Mouse (Mus musculus): ENCODE results near the gene Map1b. TPM values are rescaled to one million over a fixed set of nuclear protein-coding genes. Genes with fewer than 3 reads are reported as not detected.

Map1b gene
- total RNA-seq (2021), result 10 to 100 TPM; 12.4 to 14.9 TPM

- intact Hi-C loops (cut with DNase I), result no loop called here
- DNase-seq (ENCODE audit: low spot score), result peak; percentile 43
Observed at GRCm38 (mm10) chr13:99516448-99516881, at the start of gene Map1b. Gene Map1b, minus strand, starts transcription at chr13:99516540.

- DNase-seq (ENCODE audit: low spot score), result no peak
- intact Hi-C loops (cut with DNase I), result no loop called here
Observed at GRCm38 (mm10) chr13:99564346-99564745, 48.0 kb upstream of the Map1b start.

GRCm38 (mm10) chr13:99563021-99563420 is 46.7 kb upstream of the Map1b start:
- DNase-seq (ENCODE audit: low spot score), result no peak
- intact Hi-C loops (cut with DNase I), result no loop called here

GRCm38 (mm10) chr13:99561843-99562550 is 45.7 kb upstream of the Map1b start:
- intact Hi-C loops (cut with DNase I), result no loop called here
- no peak for DNase-seq (ENCODE audit: low spot score)

- DNase-seq (ENCODE audit: low spot score), result no peak
- intact Hi-C loops (cut with DNase I), result no loop called here
Observed at GRCm38 (mm10) chr13:99560674-99561639, 44.6 kb upstream of the Map1b start.

GRCm38 (mm10) chr13:99558216-99558906 is 42.0 kb upstream of the Map1b start:
- intact Hi-C loops (cut with DNase I), result no loop called here

GRCm38 (mm10) chr13:99557813-99558212 is 41.5 kb upstream of the Map1b start:
- DNase-seq (ENCODE audit: low spot score), result no peak
- intact Hi-C loops (cut with DNase I), result no loop called here

More at GRCm38 (mm10) chr13:99558216-99558906, 42.0 kb upstream of the Map1b start:
- DNase-seq (ENCODE audit: low spot score), result no peak

GRCm38 (mm10) chr13:99557331-99557730 is 41.0 kb upstream of the Map1b start:
- no peak for DNase-seq (ENCODE audit: low spot score)
- intact Hi-C loops (cut with DNase I), result no loop called here

GRCm38 (mm10) chr13:99554960-99555359 is 38.6 kb upstream of the Map1b start:
- no peak for DNase-seq (ENCODE audit: low spot score)
- intact Hi-C loops (cut with DNase I), result no loop called here

- intact Hi-C loops (cut with DNase I), result no loop called here
- DNase-seq (ENCODE audit: low spot score), result no peak
Observed at GRCm38 (mm10) chr13:99554466-99554865, 38.1 kb upstream of the Map1b start.

- DNase-seq (ENCODE audit: low spot score), result no peak
- intact Hi-C loops (cut with DNase I), result no loop called here
Observed at GRCm38 (mm10) chr13:99552381-99552780, 36.0 kb upstream of the Map1b start.

GRCm38 (mm10) chr13:99550679-99551369 is 34.5 kb upstream of the Map1b start:
- intact Hi-C loops (cut with DNase I), result no loop called here
- no peak for DNase-seq (ENCODE audit: low spot score)

- intact Hi-C loops (cut with DNase I), result no loop called here
- DNase-seq (ENCODE audit: low spot score), result no peak
Observed at GRCm38 (mm10) chr13:99550060-99550459, 33.7 kb upstream of the Map1b start.

- intact Hi-C loops (cut with DNase I), result no loop called here
Observed at GRCm38 (mm10) chr13:99549584-99549983, 33.2 kb upstream of the Map1b start.

GRCm38 (mm10) chr13:99546832-99547231 is 30.5 kb upstream of the Map1b start:
- DNase-seq (ENCODE audit: low spot score), result no peak
- intact Hi-C loops (cut with DNase I), result no loop called here

More at GRCm38 (mm10) chr13:99549584-99549983, 33.2 kb upstream of the Map1b start:
- no peak for DNase-seq (ENCODE audit: low spot score)

- intact Hi-C loops (cut with DNase I), result no loop called here
- DNase-seq (ENCODE audit: low spot score), result no peak
Observed at GRCm38 (mm10) chr13:99545201-99545600, 28.9 kb upstream of the Map1b start.

- no peak for DNase-seq (ENCODE audit: low spot score)
- intact Hi-C loops (cut with DNase I), result no loop called here
Observed at GRCm38 (mm10) chr13:99541429-99542267, 25.3 kb upstream of the Map1b start.

- intact Hi-C loops (cut with DNase I), result no loop called here
- no peak for DNase-seq (ENCODE audit: low spot score)
Observed at GRCm38 (mm10) chr13:99539288-99539687, 22.9 kb upstream of the Map1b start.

GRCm38 (mm10) chr13:99538851-99539250 is 22.5 kb upstream of the Map1b start:
- no peak for DNase-seq (ENCODE audit: low spot score)
- intact Hi-C loops (cut with DNase I), result no loop called here
